Mouse (Mus musculus) bone marrow, adult 2 months (tissue): ENCODE measurements at regions not wholly inside any gene's neighbourhood (a gene's known extent, or its start where the extent isn't known, plus 50 kb on each side); places are given as distances from the start of the nearest gene placed in this dataset.

Source experiments
- CTCF ChIP-seq: fragments of 200-500 bp; IDR thresholded peaks from 2 replicates; pipeline ENCODE4 v1.5.1; 2011; ENCODE audit warnings: low read length, control low read depth; ENCODE audit not compliant: control insufficient read depth, insufficient read depth
- POLR2A ChIP-seq: fragments of 200-500 bp; IDR thresholded peaks from 2 replicates; pipeline ENCODE4 v1.6.1; 2011; ENCODE audit warnings: low read depth, mild to moderate bottlenecking, control low read depth, low read length, borderline replicate concordance; ENCODE audit not compliant: control insufficient read depth

DNA sequence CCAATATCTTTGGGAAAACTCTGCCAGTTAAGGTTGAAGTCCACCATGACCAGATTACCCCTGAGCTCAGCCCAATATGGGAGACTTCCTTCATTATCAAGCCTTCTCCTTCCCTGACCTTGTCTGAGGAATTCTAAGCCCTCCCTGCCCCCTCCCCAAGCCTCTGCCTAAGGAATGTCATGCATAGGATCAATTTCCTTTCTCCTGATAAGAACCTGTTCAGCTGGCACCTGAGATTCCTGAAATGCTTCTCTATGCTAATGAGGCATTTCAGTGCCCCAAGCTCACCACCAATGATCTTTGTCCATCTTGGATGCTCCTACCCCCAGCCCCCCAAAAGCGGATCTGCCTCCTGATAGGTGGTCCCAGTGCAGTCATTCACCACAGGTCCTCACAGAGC is 186.0 kb upstream of the Gm12728 start:
- TF ChIP-seq CTCF = no peak
- no peak for TF ChIP-seq POLR2A
